Mouse (Mus musculus) CD4-positive, CD25-positive, alpha-beta regulatory T cell (primary cell): ENCODE data around the gene Fbxo41. TPM values are rescaled to one million over a fixed set of nuclear protein-coding genes. Genes with fewer than 3 reads are reported as not detected.

ENCODE experiments used
- polyA plus RNA-seq: library from polyadenylated mRNA; unstranded; fragments of 100-300 nt; shearing (Covaris generic); gene quantifications from one replicate; pipeline ENCODE4 v1.2.1, GENCODE M21; 2017

The Fbxo41 gene
- polyA plus RNA-seq: 0.39 TPM

GRCm38 (mm10) chr6:85502911-85503250 lies at the start of gene Fbxo41:
TSS of gene Fbxo41 (minus strand) at chr6:85502994.

GRCm38 (mm10) chr6:85513531-85513910 lies 10.7 kb upstream of the Fbxo41 start, which contains the start of gene Egr4:
TSS of gene Egr4 (minus strand) at chr6:85513589.

GRCm38 (mm10) chr6:85451664-85452410 lies 51.0 kb downstream of the Fbxo41 start, which contains the start of gene Pradc1:
TSS of gene Pradc1 (minus strand) at chr6:85451970.

GRCm38 (mm10) chr6:85450697-85451663 lies 51.8 kb downstream of the Fbxo41 start, which contains the start of gene Cct7:
TSS of gene Cct7 (plus strand) at chr6:85451514.

GRCm38 (mm10) chr6:85431842-85432431 lies 70.9 kb downstream of the Fbxo41 start, which contains the start of gene Smyd5:
TSS of gene Smyd5 (plus strand) at chr6:85431989.

GRCm38 (mm10) chr6:85423836-85424379 lies 78.9 kb downstream of the Fbxo41 start, which contains the start of gene Noto:
TSS of gene Noto (plus strand) at chr6:85423886.

Other genes starting within 250 kb of the Fbxo41 start
- 1.0 TPM for gene Sfxn5, start 169.6 kb downstream of the Fbxo41 start, polyA plus RNA-seq
- gene Rab11fip5, start 128.4 kb downstream of the Fbxo41 start, polyA plus RNA-seq: 0.67 TPM
- not detected for gene Noto, start 79.1 kb downstream of the Fbxo41 start, polyA plus RNA-seq
- 50.5 TPM for gene Smyd5, start 71.0 kb downstream of the Fbxo41 start, polyA plus RNA-seq
- gene Cct7, start 51.5 kb downstream of the Fbxo41 start, polyA plus RNA-seq: 290 TPM
- gene Pradc1, start 51.0 kb downstream of the Fbxo41 start, polyA plus RNA-seq: 22.9 TPM
- gene Egr4, start 10.6 kb upstream of the Fbxo41 start, polyA plus RNA-seq: 0.41 TPM
- 1.7 TPM for gene Alms1, start 84.5 kb upstream of the Fbxo41 start, polyA plus RNA-seq
- gene Nat8f7, start 210.2 kb upstream of the Fbxo41 start, polyA plus RNA-seq: not detected